Mouse (Mus musculus) embryonic fibroblast, embryonic 13.5 days (primary cell): ENCODE results near the gene Cideb. TPM values are rescaled to one million over a fixed set of nuclear protein-coding genes. Genes with fewer than 3 reads are reported as not detected.

Experiments
- H3K27ac ChIP-seq: 2 replicates; pipeline ENCODE4 v1.5.1; 2012; ENCODE audit warnings: low read length, control low read depth, inconsistent platforms; ENCODE audit not compliant: insufficient read depth
- H3K4me1 ChIP-seq: 2 replicates; pipeline ENCODE4 v1.6.1; 2011; ENCODE audit warnings: low read length; ENCODE audit not compliant: control insufficient read depth, insufficient read depth
- H3K4me3 ChIP-seq: 2 replicates; pipeline ENCODE4 v1.5.1; 2011; ENCODE audit warnings: mild to moderate bottlenecking, control low read depth, low read length; ENCODE audit not compliant: insufficient read depth
- CTCF ChIP-seq: IDR thresholded peaks from 2 replicates; pipeline ENCODE4 v1.5.1; 2011; ENCODE audit warnings: mild to moderate bottlenecking, control low read depth, low read length, moderate library complexity, borderline replicate concordance; ENCODE audit not compliant: insufficient read depth
- POLR2A ChIP-seq: IDR thresholded peaks from 2 replicates; pipeline ENCODE4 v1.6.1; 2011; ENCODE audit warnings: low read depth, mild to moderate bottlenecking, control low read depth, low read length, moderate library complexity
- polyA plus RNA-seq: library from polyadenylated mRNA; stranded (reverse); fragments of >200 nt; gene quantifications from 2 replicates; pipeline ENCODE4 v1.2.4, GENCODE M21; 2011; ENCODE audit warnings: low read depth; ENCODE audit not compliant: missing spikeins, insufficient read length

The Cideb gene
- polyA plus RNA-seq, 1 experiment = not detected

- H3K27ac ChIP-seq = no peak within 1 kb of the TSS
These were observed 12.9 kb downstream of the Cideb start, which contains the start of the genes Dhrs1 and Nop9 for GRCm38 (mm10) chr14:55745180-55745860. Gene Dhrs1 (minus strand): TSS chr14:55745690. Gene Nop9 (plus strand): TSS chr14:55745693.

GRCm38 (mm10) chr14:55743711-55744110, 14.5 kb downstream of the Cideb start:
- H3K27ac ChIP-seq = no peak overlapping the region
- H3K4me1 ChIP-seq = no peaks in the 10 kb centered on the region; the same call in 1 of the 2 replicates
- no peak overlapping the region for H3K4me3 ChIP-seq
- TF ChIP-seq POLR2A = no peak
- TF ChIP-seq CTCF = peak; percentile 83; the same call in 1 of the 2 replicates

More at GRCm38 (mm10) chr14:55745180-55745860, 12.9 kb downstream of the Cideb start, which contains the start of the genes Dhrs1 and Nop9:
- no peaks in the 10 kb centered on the region; the same call in 1 of the 2 replicates for H3K4me1 ChIP-seq
- H3K4me3 ChIP-seq = peak within 1 kb of the TSS; percentile 76
- TF ChIP-seq POLR2A (peak; percentile 93), CTCF (no peak)

GRCm38 (mm10) chr14:55737086-55737687, 21.1 kb downstream of the Cideb start:
- TF ChIP-seq POLR2A (no peak), CTCF (no peak)
- H3K4me3 ChIP-seq = no peak overlapping the region
- H3K4me1 ChIP-seq = no peaks in the 10 kb centered on the region
- no peak overlapping the region for H3K27ac ChIP-seq

GRCm38 (mm10) chr14:55735758-55736157, 22.5 kb downstream of the Cideb start:
- Histone ChIP-seq H3K4me1 (no peaks in the 10 kb centered on the region), H3K4me3 (no peak overlapping the region), H3K27ac (no peak overlapping the region)
- TF ChIP-seq POLR2A = no peak
- TF ChIP-seq CTCF = no peak

- TF ChIP-seq POLR2A = no peak
- no peak for TF ChIP-seq CTCF
These were observed 22.9 kb downstream of the Cideb start for GRCm38 (mm10) chr14:55735334-55735733.

GRCm38 (mm10) chr14:55734869-55735268, 23.4 kb downstream of the Cideb start:
- no peak overlapping the region for H3K27ac ChIP-seq
- H3K4me1 ChIP-seq = no peaks in the 10 kb centered on the region
- H3K4me3 ChIP-seq = no peak overlapping the region
- no peak for TF ChIP-seq CTCF
- no peak for TF ChIP-seq POLR2A

More at GRCm38 (mm10) chr14:55735334-55735733, 22.9 kb downstream of the Cideb start:
- H3K4me3 ChIP-seq = no peak overlapping the region
- no peak overlapping the region for H3K27ac ChIP-seq
- H3K4me1 ChIP-seq = no peaks in the 10 kb centered on the region

- no peaks in the 10 kb centered on the region for H3K4me1 ChIP-seq
- H3K4me3 ChIP-seq = no peak overlapping the region
- TF ChIP-seq POLR2A (no peak), CTCF (no peak)
- no peak overlapping the region for H3K27ac ChIP-seq
These were observed 24.4 kb downstream of the Cideb start for GRCm38 (mm10) chr14:55733889-55734288.

- H3K27ac ChIP-seq = no peak overlapping the region
- no peak overlapping the region for H3K4me3 ChIP-seq
- no peaks in the 10 kb centered on the region for H3K4me1 ChIP-seq
- no peak for TF ChIP-seq POLR2A
- TF ChIP-seq CTCF = no peak
These were observed 27.7 kb downstream of the Cideb start for GRCm38 (mm10) chr14:55730531-55731032.

- H3K27ac ChIP-seq = no peak overlapping the region
- no peak for TF ChIP-seq POLR2A
- no peak for TF ChIP-seq CTCF
- H3K4me3 ChIP-seq = no peak overlapping the region
- no peaks in the 10 kb centered on the region for H3K4me1 ChIP-seq
These were observed 28.1 kb downstream of the Cideb start for GRCm38 (mm10) chr14:55730116-55730515.

GRCm38 (mm10) chr14:55727889-55728685, 30.2 kb downstream of the Cideb start:
- Histone ChIP-seq H3K27ac (no peak overlapping the region), H3K4me1 (peaks cover 8% of the 10 kb centered on the region; the same call in 1 of the 2 replicates)
- TF ChIP-seq POLR2A = no peak
- TF ChIP-seq CTCF = no peak

More at GRCm38 (mm10) chr14:55727889-55728685, 30.2 kb downstream of the Cideb start:
- no peak overlapping the region for H3K4me3 ChIP-seq
